Mouse (Mus musculus) sigmoid colon, adult 10 weeks (tissue): Measurements from ENCODE around the gene Sfmbt1. TPM values are rescaled to one million over a fixed set of nuclear protein-coding genes. Genes with fewer than 3 reads are reported as not detected.

Experiments
- polyA plus RNA-seq: library from polyadenylated mRNA; stranded (reverse); fragments of 350-450 nt; fragmentation: Illumina TruSeq; extraction: RNeasy Lipid Tissue Mini Kit (QIAGEN cat#74804); gene quantifications from one replicate; pipeline ENCODE4 v1.2.3, GENCODE M21; 2014; ENCODE audit warnings: low read depth, low replicate concordance

Gene Sfmbt1
- 12.1 TPM for polyA plus RNA-seq

GRCm38 (mm10) chr14:30714799-30715617 is at the start of gene Sfmbt1:
TSS of gene Sfmbt1 (plus strand) at chr14:30714849.

GRCm38 (mm10) chr14:30825476-30826131 is 111.0 kb downstream of the Sfmbt1 start, which contains the start of gene Tmem110:
TSS of gene Tmem110 (plus strand) at chr14:30825590.

Other genes with a start within 250 kb of the Sfmbt1 start
- gene Dcp1a, start 235.3 kb upstream of the Sfmbt1 start, polyA plus RNA-seq: 11.9 TPM
- gene Cacna1d, start 223.4 kb upstream of the Sfmbt1 start, polyA plus RNA-seq: 5.2 TPM
- 4.6 TPM for gene Tkt, start 166.5 kb upstream of the Sfmbt1 start, polyA plus RNA-seq
- 117 TPM for gene Prkcd, start 88.6 kb upstream of the Sfmbt1 start, polyA plus RNA-seq
- gene Rft1, start 60.5 kb upstream of the Sfmbt1 start, polyA plus RNA-seq: 16.1 TPM
- 5.6 TPM for gene Tmem110, start 110.7 kb downstream of the Sfmbt1 start, polyA plus RNA-seq
- gene Mustn1, start 164.4 kb downstream of the Sfmbt1 start, polyA plus RNA-seq: 8.3 TPM
- gene Itih4, start 171.6 kb downstream of the Sfmbt1 start, polyA plus RNA-seq: not detected
- gene Itih3, start 208.9 kb downstream of the Sfmbt1 start, polyA plus RNA-seq: 0.19 TPM
- gene Itih1, start 228.4 kb downstream of the Sfmbt1 start, polyA plus RNA-seq: not detected
- gene Nek4, start 236.5 kb downstream of the Sfmbt1 start, polyA plus RNA-seq: 16.5 TPM